Mouse (Mus musculus) neutrophil, adult 65 days (primary cell): ENCODE data around the gene Gm7945. TPM values are rescaled to one million over a fixed set of nuclear protein-coding genes. Genes with fewer than 3 reads are reported as not detected.

Experiments
- total RNA-seq: library from RNA; stranded (reverse); gene quantifications from 2 replicates; pipeline ENCODE4 v1.2.4, GENCODE M21; 2023

Gm7945 gene
- not detected in 2 replicates for total RNA-seq

GRCm38 (mm10) chr14:41386279-41386678 lies at the start of gene Gm7945:
TSS of gene Gm7945 (minus strand) at chr14:41386379.

DNA sequence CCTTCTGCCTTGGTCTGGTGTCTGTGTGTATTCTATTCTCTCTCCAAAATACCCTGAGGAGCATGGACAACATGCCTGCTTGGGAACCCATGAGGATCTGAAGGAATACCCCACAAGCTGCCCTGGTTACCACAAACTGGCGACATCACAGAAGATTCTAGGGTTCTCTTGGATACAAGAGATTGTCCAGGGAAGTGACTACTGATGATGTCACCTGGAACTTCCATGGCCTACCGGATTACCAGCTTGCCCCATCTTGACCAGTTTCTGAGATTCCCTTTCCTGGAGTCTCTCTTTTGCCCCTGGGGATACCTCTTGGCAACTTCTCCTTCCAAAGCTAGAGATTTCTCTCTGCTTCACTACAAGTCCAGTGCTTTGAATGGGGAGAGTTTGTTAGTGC lies 22.0 kb upstream of the Gm7945 start, which contains the start of gene Gm6482:
TSS of gene Gm6482 (minus strand) at position 101 of the 400 bp plus-strand sequence.

GRCm38 (mm10) chr14:41348309-41348708 lies 37.9 kb downstream of the Gm7945 start, which contains the start of gene Gm5798:
TSS of gene Gm5798 (plus strand) at chr14:41348609.

Other genes with a start within 250 kb of the Gm7945 start
- gene Mbl1, start 234.9 kb downstream of the Gm7945 start, total RNA-seq, result not detected in 2 replicates
- not detected in 2 replicates for gene Sftpd, start 201.2 kb downstream of the Gm7945 start, total RNA-seq
- not detected in 2 replicates for gene Gm2832, start 107.6 kb downstream of the Gm7945 start, total RNA-seq
- not detected in 2 replicates for gene Gm5798, start 37.8 kb downstream of the Gm7945 start, total RNA-seq
- gene Gm6482, start 21.9 kb upstream of the Gm7945 start, total RNA-seq, result not detected in 2 replicates
- gene Gm7954, start 67.1 kb upstream of the Gm7945 start, total RNA-seq, result not detected in 2 replicates
- not detected in 2 replicates for gene Gm3486, start 103.1 kb upstream of the Gm7945 start, total RNA-seq
- gene Gm7970, start 169.2 kb upstream of the Gm7945 start, total RNA-seq, result not detected in 2 replicates
- not detected in 2 replicates for gene 1700049E17Rik2, start 186.8 kb upstream of the Gm7945 start, total RNA-seq
- not detected in 2 replicates for gene Gm3072, start 238.2 kb upstream of the Gm7945 start, total RNA-seq